Mouse (Mus musculus): ENCODE measurements around the gene Cmc2. TPM values are rescaled to one million over a fixed set of nuclear protein-coding genes. Genes with fewer than 3 reads are reported as not detected.

Gene Cmc2
- polyA plus RNA-seq, 1 experiment = 21.6 TPM

DNA sequence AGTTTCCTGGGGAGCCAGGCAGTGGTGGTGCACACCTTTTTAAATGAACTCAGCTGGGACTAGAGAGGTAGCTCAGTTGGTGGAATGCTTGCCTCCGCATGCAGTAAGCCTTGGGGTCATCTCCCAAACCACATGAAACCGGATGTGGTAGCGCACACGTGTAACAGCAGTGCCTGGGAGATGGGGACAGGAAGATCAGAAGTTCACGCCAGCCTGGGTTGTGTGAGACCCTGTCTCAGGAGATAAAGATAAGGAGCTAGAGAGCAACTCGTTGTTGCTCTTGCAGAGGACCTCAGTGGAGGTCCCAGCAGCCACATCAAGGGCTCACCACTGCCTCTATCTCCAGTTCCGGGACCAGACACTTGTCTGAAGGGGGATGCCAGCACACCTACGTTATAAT lies 2.3 kb upstream of the Cmc2 start:
- TF ChIP-seq POLR2A (IDR thresholded peaks at IDR 0.05; ENCODE audit: extremely low read depth, insufficient read depth, low read length) = no peak
- no peak for TF ChIP-seq CTCF (IDR thresholded peaks at IDR 0.05; ENCODE audit: extremely low read depth, insufficient read depth, low read length)
- H3K27ac ChIP-seq (ENCODE audit: insufficient read depth, low read length) = no peak overlapping the region
- no peaks in the 10 kb centered on the region for H3K4me1 ChIP-seq (ENCODE audit: control insufficient read depth, insufficient read depth, low read length)
- no peak overlapping the region for H3K4me3 ChIP-seq (ENCODE audit: insufficient read depth, low read length)

DNA sequence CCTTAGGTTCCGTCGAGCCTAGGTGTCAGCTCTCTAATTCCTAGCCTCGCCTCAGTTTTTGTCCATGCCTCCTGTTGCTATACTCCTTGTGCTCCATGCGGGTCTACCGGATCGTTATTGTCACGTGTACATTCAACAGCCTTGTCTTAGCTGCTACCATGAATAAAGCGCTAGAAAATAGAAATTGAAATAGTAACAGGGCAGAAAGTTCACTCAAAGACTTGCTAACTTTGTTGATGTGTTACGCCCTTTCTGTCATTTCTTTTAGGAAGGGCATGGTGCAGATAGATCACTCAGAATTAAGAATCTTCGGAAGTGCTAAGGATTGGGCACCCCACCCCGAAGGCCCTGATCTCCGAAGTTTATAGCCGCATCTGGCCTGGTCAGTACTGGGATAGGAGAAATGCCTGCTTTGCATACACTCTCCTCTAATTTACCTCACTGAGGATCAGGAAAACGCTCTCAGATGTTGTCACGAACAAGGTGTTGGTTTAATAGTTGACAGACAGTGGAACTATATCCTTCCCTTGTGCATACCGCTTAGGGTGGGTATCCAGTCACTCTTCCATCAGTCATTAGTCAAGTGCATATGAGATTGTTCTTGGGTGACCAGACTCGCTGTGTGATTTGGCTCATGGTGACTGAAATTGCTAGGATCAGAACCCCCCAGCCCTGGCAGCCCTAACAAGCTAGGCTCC lies 954 bp upstream of the Cmc2 start:
- H3K4me1 ChIP-seq (ENCODE audit: control insufficient read depth, insufficient read depth, low read length) = no peaks in the 10 kb centered on the region
- peak overlapping the region; percentile 56 for H3K4me3 ChIP-seq (ENCODE audit: insufficient read depth, low read length)
- no peak for TF ChIP-seq CTCF (IDR thresholded peaks at IDR 0.05; ENCODE audit: extremely low read depth, insufficient read depth, low read length)
- no peak; the same call in 1 of the 2 replicates for TF ChIP-seq POLR2A (IDR thresholded peaks at IDR 0.05; ENCODE audit: extremely low read depth, insufficient read depth, low read length)
- H3K27ac ChIP-seq (ENCODE audit: insufficient read depth, low read length) = no peak overlapping the region

DNA sequence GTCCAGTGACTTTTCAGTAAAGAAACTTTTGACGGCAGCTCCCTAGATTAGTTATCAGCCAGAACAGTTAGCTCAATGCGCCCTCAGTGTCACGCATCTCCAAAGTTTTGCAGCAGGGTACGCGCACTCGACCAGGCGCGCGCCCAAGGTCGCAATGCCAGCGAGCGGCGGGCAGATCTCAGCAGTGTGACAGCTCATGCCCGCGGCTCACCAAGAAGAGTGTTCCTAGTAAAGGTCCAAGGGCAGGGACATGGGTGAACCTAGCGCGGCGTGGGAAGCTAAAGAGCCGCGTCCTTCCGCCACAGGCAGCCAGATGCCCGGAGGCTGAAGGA lies 284 bp downstream of the Cmc2 start:
- TF ChIP-seq POLR2A (IDR thresholded peaks at IDR 0.05; ENCODE audit: extremely low read depth, insufficient read depth, low read length) = no peak
- TF ChIP-seq CTCF (IDR thresholded peaks at IDR 0.05; ENCODE audit: extremely low read depth, insufficient read depth, low read length) = no peak
- Histone ChIP-seq H3K4me3 (ENCODE audit: insufficient read depth, low read length) (peak overlapping the region; percentile 56), H3K4me1 (ENCODE audit: control insufficient read depth, insufficient read depth, low read length) (no peaks in the 10 kb centered on the region), H3K27ac (ENCODE audit: insufficient read depth, low read length) (no peak overlapping the region)

DNA sequence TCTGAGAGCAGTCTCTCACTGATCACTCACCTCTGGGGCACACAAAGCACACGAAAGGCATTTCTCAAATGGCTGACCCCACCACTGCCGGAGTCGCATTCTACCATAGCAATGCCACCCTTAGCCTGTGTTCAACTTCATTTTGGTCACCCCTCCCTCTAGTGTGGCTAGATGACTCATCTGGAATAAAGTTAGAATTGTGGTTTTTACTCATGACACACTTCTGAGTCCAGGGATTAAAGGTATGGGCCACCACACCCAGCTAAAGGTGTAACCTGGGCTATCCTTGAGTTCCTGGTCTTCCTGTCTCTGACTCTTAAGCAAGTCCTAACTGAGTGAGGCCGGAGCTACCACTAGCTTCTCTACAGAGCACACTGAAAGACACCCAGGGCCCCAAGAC lies 15.4 kb downstream of the Cmc2 start:
- H3K27ac ChIP-seq (ENCODE audit: insufficient read depth, low read length) = no peak overlapping the region
- TF ChIP-seq CTCF (IDR thresholded peaks at IDR 0.05; ENCODE audit: extremely low read depth, insufficient read depth, low read length) = no peak
- TF ChIP-seq POLR2A (IDR thresholded peaks at IDR 0.05; ENCODE audit: extremely low read depth, insufficient read depth, low read length) = no peak
- H3K4me1 ChIP-seq (ENCODE audit: control insufficient read depth, insufficient read depth, low read length) = no peaks in the 10 kb centered on the region
- H3K4me3 ChIP-seq (ENCODE audit: insufficient read depth, low read length) = no peak overlapping the region

DNA sequence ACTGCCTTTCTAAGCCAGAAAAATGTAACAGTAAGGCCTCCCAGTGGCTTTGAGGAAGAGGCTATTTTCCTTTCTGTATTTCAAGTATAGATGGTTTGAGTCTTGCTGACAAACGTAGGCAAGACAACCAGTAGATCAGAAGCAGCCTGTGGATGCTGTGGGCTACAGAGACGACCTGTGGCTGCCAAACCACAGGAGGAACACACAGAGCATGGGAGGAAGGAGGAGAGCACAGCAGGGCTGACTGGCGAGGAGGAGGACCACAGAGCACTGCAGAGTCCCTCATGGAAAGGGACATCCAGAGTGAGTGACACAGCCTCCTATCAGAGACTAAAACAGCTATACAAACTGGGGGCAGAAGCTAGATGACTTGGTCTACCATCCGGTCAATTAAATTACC lies 16.0 kb downstream of the Cmc2 start:
- Histone ChIP-seq H3K4me3 (ENCODE audit: insufficient read depth, low read length) (no peak overlapping the region), H3K27ac (ENCODE audit: insufficient read depth, low read length) (no peak overlapping the region), H3K4me1 (ENCODE audit: control insufficient read depth, insufficient read depth, low read length) (no peaks in the 10 kb centered on the region)
- no peak for TF ChIP-seq POLR2A (IDR thresholded peaks at IDR 0.05; ENCODE audit: extremely low read depth, insufficient read depth, low read length)
- no peak for TF ChIP-seq CTCF (IDR thresholded peaks at IDR 0.05; ENCODE audit: extremely low read depth, insufficient read depth, low read length)

DNA sequence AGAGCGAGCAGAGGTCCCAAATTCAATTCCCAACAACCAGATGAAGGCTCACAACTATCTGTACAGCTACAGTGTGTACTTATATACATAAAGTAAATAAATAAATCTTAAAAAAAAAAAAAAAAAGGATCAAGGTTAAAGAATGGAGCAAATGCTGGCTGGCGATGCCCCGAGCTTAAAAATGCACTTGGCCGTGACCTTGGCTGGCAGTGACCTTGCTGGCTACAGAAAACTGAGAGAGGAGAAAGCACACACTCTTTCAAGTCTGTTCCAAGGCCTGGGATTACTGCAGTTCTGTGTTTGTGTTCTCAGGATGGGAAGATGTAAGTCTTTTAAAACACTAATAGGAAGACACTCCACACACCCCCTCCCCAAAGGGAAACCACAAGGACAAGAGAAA lies 16.5 kb downstream of the Cmc2 start:
- Histone ChIP-seq H3K4me3 (ENCODE audit: insufficient read depth, low read length) (no peak overlapping the region), H3K4me1 (ENCODE audit: control insufficient read depth, insufficient read depth, low read length) (no peaks in the 10 kb centered on the region), H3K27ac (ENCODE audit: insufficient read depth, low read length) (no peak overlapping the region)
- TF ChIP-seq POLR2A (IDR thresholded peaks at IDR 0.05; ENCODE audit: extremely low read depth, insufficient read depth, low read length) = no peak
- TF ChIP-seq CTCF (IDR thresholded peaks at IDR 0.05; ENCODE audit: extremely low read depth, insufficient read depth, low read length) = no peak

DNA sequence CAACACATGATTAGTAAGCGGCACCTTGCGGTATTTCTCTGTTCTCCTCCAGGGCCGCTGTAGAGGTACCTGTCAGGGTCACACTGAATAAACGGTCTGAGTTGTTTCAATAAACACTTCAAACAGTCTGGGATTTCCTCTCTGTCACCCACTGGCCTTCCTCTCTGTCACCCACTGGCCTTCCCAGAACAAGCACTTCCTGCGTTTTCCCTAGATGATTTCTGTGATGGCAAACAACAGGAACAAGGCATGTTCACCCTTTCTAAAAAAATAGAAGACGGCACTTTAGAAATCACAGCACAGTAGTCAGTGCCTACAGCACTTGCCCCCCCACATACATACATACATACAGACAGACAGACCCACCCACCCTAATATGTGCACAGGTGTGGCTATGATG lies 25.7 kb downstream of the Cmc2 start:
- TF ChIP-seq CTCF (IDR thresholded peaks at IDR 0.05; ENCODE audit: extremely low read depth, insufficient read depth, low read length) (no peak), POLR2A (IDR thresholded peaks at IDR 0.05; ENCODE audit: extremely low read depth, insufficient read depth, low read length) (no peak)
- no peak overlapping the region for H3K27ac ChIP-seq (ENCODE audit: insufficient read depth, low read length)

DNA sequence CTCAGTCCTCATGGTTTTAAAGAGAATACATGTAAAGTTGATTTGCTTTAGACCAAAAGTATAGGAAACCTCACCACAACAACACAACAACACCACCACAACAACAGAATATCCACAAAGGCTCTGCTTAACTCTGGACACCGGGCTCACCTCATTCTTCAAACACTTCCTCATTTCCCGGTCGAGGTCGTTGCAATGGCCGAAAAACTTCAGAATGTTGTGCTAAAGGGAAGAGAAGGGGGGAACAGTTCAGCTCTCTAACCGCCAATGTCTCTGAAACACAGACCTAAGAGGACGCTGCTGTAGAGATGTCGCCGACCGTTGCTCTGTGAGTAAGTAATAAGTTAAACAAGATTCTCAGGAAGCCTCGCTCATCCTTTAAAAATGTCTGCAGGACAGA lies 27.3 kb downstream of the Cmc2 start:
- Histone ChIP-seq H3K4me3 (ENCODE audit: insufficient read depth, low read length) (no peak overlapping the region), H3K4me1 (ENCODE audit: control insufficient read depth, insufficient read depth, low read length) (no peaks in the 10 kb centered on the region), H3K27ac (ENCODE audit: insufficient read depth, low read length) (no peak overlapping the region)
- TF ChIP-seq POLR2A (IDR thresholded peaks at IDR 0.05; ENCODE audit: extremely low read depth, insufficient read depth, low read length) (no peak), CTCF (IDR thresholded peaks at IDR 0.05; ENCODE audit: extremely low read depth, insufficient read depth, low read length) (no peak)

More for the DNA sequence above, 25.7 kb downstream of the Cmc2 start:
- H3K4me3 ChIP-seq (ENCODE audit: insufficient read depth, low read length) = no peak overlapping the region
- no peaks in the 10 kb centered on the region for H3K4me1 ChIP-seq (ENCODE audit: control insufficient read depth, insufficient read depth, low read length)

DNA sequence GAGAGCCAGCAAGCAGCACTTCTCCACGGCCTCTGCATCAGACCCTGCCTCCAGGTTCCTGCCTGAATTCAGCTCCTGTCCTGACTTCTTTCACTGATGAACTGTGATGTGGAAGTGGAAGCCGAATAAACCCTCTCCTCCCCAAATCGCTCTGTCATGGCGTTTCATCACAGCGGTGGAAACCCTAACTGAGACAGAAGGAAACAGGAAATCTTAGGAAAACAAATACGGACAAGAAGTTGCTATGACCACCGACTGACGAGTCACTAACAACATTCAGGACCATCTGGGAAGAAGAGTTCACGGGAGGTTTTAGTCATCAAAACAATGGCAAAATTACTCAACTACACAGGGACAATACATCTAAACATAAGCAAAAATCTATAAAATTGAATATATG lies 28.6 kb downstream of the Cmc2 start:
- Histone ChIP-seq H3K27ac (ENCODE audit: insufficient read depth, low read length) (no peak overlapping the region), H3K4me1 (ENCODE audit: control insufficient read depth, insufficient read depth, low read length) (no peaks in the 10 kb centered on the region), H3K4me3 (ENCODE audit: insufficient read depth, low read length) (no peak overlapping the region)

DNA sequence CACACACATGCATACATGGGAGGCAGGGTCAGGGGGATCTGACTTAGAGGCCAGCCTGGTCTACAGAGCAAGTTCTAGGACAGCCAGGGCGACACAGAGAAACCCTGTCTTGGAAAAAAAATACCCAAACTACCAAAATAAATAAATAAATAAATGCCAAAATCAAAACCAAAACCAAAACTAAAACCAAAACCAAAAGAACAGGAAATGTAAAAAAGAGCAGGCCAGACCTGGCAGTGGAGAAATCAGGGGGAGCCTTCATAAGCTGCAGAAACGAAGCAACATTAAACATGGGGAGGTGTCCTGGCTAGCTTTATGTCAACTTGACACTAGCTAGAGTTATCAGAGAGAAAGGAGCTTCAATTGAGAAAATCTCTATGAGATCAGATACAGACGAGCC lies 29.1 kb downstream of the Cmc2 start:
- no peak for TF ChIP-seq CTCF (IDR thresholded peaks at IDR 0.05; ENCODE audit: extremely low read depth, insufficient read depth, low read length)
- no peak for TF ChIP-seq POLR2A (IDR thresholded peaks at IDR 0.05; ENCODE audit: extremely low read depth, insufficient read depth, low read length)
- no peaks in the 10 kb centered on the region for H3K4me1 ChIP-seq (ENCODE audit: control insufficient read depth, insufficient read depth, low read length)

More for the DNA sequence above, 28.6 kb downstream of the Cmc2 start:
- TF ChIP-seq CTCF (IDR thresholded peaks at IDR 0.05; ENCODE audit: extremely low read depth, insufficient read depth, low read length) (no peak), POLR2A (IDR thresholded peaks at IDR 0.05; ENCODE audit: extremely low read depth, insufficient read depth, low read length) (no peak)

More for the DNA sequence above, 29.1 kb downstream of the Cmc2 start:
- Histone ChIP-seq H3K4me3 (ENCODE audit: insufficient read depth, low read length) (no peak overlapping the region), H3K27ac (ENCODE audit: insufficient read depth, low read length) (no peak overlapping the region)
